Mouse (Mus musculus): ENCODE results near the gene Spin2d. TPM values are rescaled to one million over a fixed set of nuclear protein-coding genes. Genes with fewer than 3 reads are reported as not detected.
"Not testable (repeated sequence)": the region's sequence is repeated elsewhere in the genome, so short reads cannot be mapped to it uniquely, and the experiment has no call there.

Gene Spin2d
- total RNA-seq (2017), result not detected in 2 replicates

- ATAC-seq (ENCODE audit: extremely low read depth, insufficient number of reproducible peaks, low FRiP score, poor library complexity, severe bottlenecking), result not testable (repeated sequence)
These were observed at the start of gene Spin2d for GRCm38 (mm10) chrX:73176889-73177288. Gene Spin2d, minus strand, starts transcription at chrX:73176989.

- no peak for ATAC-seq (ENCODE audit: extremely low read depth, insufficient number of reproducible peaks, low FRiP score, poor library complexity, severe bottlenecking)
These were observed 48.6 kb upstream of the Spin2d start for GRCm38 (mm10) chrX:73225365-73225764.

- not testable (repeated sequence) for ATAC-seq (ENCODE audit: extremely low read depth, insufficient number of reproducible peaks, low FRiP score, poor library complexity, severe bottlenecking)
These were observed 37.2 kb upstream of the Spin2d start, which contains the start of gene Xlr4b for GRCm38 (mm10) chrX:73213819-73214564. Gene Xlr4b, plus strand, starts transcription at chrX:73214333.

DNA sequence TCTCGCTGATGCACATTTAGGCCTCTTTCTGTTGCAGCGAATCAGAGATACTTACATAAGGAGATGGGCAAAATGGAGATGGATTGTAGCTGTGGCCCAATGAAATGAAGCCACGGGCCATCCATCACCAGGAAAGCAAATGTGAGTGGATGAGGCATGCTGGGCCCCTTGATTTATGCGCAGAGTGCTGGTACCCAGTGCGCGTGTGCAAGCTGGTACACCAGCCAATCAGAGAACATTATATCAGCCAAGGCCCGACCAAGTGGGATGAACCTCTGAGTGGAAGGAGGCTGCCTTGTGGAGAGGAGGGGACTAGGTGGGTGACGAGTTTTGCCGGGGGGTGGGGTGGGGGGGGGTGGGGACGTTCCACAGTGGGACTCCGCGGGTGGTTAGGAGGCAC lies 15.1 kb upstream of the Spin2d start, which contains the start of gene Xlr3b:
Gene Xlr3b, plus strand, starts transcription at position 274 of the 400 bp plus-strand sequence.
- ATAC-seq (ENCODE audit: extremely low read depth, insufficient number of reproducible peaks, low FRiP score, poor library complexity, severe bottlenecking), result not testable (repeated sequence)

- not testable (repeated sequence) for ATAC-seq (ENCODE audit: extremely low read depth, insufficient number of reproducible peaks, low FRiP score, poor library complexity, severe bottlenecking)
These were observed 27.4 kb downstream of the Spin2d start, which contains the start of gene DXBay18 for GRCm38 (mm10) chrX:73149350-73149749. Gene DXBay18, minus strand, starts transcription at chrX:73149450.

DNA sequence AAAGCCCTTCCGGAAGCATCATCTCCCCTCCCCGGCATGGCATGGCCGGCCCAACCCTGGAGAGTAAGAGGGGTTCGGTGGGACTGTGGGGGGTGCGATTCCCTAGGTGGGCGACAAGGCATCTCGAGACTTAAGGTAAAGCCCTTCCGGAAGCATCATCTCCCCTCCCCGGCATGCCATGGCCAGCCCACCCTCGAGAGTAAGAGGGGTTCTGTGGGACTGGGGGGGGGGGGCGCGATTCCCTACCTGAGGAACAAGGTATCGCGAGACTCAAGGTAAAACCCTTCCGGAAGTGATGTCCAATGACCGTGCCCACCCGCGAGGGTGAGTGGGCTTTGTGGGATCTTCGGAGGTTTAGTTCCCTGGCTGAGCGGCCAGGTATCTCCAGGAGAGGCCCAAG lies 28.3 kb downstream of the Spin2d start, which contains the start of gene Xlr5b:
Gene Xlr5b, plus strand, starts transcription at position 301 of the 400 bp plus-strand sequence.
- not testable (repeated sequence) for ATAC-seq (ENCODE audit: extremely low read depth, insufficient number of reproducible peaks, low FRiP score, poor library complexity, severe bottlenecking)

DNA sequence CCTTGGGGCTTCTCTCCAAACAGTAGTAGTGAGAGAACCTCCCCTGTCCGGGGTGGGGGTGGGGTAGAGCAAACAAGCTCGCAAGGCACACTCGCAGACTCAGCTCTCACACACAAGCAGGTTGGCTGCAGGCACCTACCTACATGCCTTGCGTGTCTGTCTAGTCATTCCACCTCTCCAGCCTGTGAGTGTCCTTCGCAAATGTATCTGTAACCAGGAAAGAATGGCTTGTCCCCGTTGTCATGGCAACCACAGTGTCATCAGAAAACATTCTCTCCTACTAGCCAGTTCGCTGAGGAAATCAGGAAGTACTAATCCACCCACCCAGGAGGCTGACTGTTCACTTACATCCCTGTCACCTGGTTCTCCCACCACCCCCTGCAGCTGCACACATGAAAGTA lies 33.6 kb downstream of the Spin2d start:
- not testable (repeated sequence) for ATAC-seq (ENCODE audit: extremely low read depth, insufficient number of reproducible peaks, low FRiP score, poor library complexity, severe bottlenecking)

Other genes with a start within 250 kb of the Spin2d start
- 0.70 and 1.2 TPM in 2 replicates for gene Zfp185, start 189.7 kb downstream of the Spin2d start, total RNA-seq (2017)
- gene Pnma5, start 139.9 kb downstream of the Spin2d start, total RNA-seq (2017), result not detected in 2 replicates
- not detected in 2 replicates for gene Pnma3, start 112.2 kb downstream of the Spin2d start, total RNA-seq (2017)
- gene Xlr4a, start 94.5 kb downstream of the Spin2d start, total RNA-seq (2017), result 14.2 and 15.1 TPM in 2 replicates
- gene Xlr3a, start 79.9 kb downstream of the Spin2d start, total RNA-seq (2017), result 1.2 and 2.1 TPM in 2 replicates
- not detected in 2 replicates for gene Gm14685, start 59.9 kb downstream of the Spin2d start, total RNA-seq (2017)
- gene Xlr5b, start 28.2 kb downstream of the Spin2d start, total RNA-seq (2017), result not detected in 2 replicates
- not detected in 2 replicates for gene DXBay18, start 27.5 kb downstream of the Spin2d start, total RNA-seq (2017)
- 10.7 and 12.6 TPM in 2 replicates for gene Xlr3b, start 15.2 kb upstream of the Spin2d start, total RNA-seq (2017)
- 58.9 and 71.6 TPM in 2 replicates for gene Xlr4b, start 37.3 kb upstream of the Spin2d start, total RNA-seq (2017)
- 5.0 and 5.4 TPM in 2 replicates for gene F8a, start 51.3 kb upstream of the Spin2d start, total RNA-seq (2017)
- gene Xlr4c, start 66.1 kb upstream of the Spin2d start, total RNA-seq (2017), result 11.1 and 24.4 TPM in 2 replicates
- not detected in 2 replicates for gene Xlr3c, start 88.4 kb upstream of the Spin2d start, total RNA-seq (2017)
- not detected in 2 replicates for gene Xlr5a, start 116.0 kb upstream of the Spin2d start, total RNA-seq (2017)
- gene Xlr5c, start 116.0 kb upstream of the Spin2d start, total RNA-seq (2017), result not detected in 2 replicates
- not detected in 2 replicates for gene Gm45015, start 159.9 kb upstream of the Spin2d start, total RNA-seq (2017)
- gene Zfp275, start 165.6 kb upstream of the Spin2d start, total RNA-seq (2017), result 12.5 and 17.9 TPM in 2 replicates
- not detected in 2 replicates for gene Gm18336, start 221.7 kb upstream of the Spin2d start, total RNA-seq (2017)
- gene Zfp92, start 234.1 kb upstream of the Spin2d start, total RNA-seq (2017), result not detected in 2 replicates